Mouse (Mus musculus): ENCODE data around the gene Cfap157. TPM values are rescaled to one million over a fixed set of nuclear protein-coding genes. Genes with fewer than 3 reads are reported as not detected.
A peak's percentile ranks its signal among the peaks of the same experiment; 100 is the strongest.

The Cfap157 gene
- polyA plus RNA-seq, 1 experiment = 2.4 TPM

DNA sequence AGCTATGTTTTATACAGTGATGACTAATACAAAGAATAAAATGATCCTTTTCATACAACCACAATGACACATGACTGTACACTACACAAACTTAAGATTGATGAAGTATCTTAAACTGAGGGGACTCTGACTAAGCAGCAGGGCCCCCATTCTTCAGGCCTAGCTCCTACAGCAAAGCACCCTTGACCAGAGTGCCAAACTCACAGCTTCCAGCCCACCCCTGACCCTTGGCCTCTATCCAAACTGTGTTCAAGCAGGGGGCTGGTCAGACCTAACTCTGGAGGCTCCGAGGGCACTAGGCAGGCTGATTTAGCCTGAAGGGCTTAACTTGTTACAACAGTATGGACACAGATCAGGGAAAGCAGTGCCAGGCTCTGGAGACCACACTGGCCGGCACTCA, 4.4 kb upstream of the Cfap157 start:
- Histone ChIP-seq H3K4me1 (ENCODE audit: control insufficient read depth, insufficient read depth, low read length) (peaks cover 7% of the 10 kb centered on the region), H3K4me3 (replicated peaks; ENCODE audit: extremely low read depth, low read depth, low read length) (no peak overlapping the region)
- TF ChIP-seq POLR2A (IDR thresholded peaks at IDR 0.05; ENCODE audit: borderline replicate concordance, extremely low read depth, low read depth, low read length) (no peak), CTCF (IDR thresholded peaks at IDR 0.05; ENCODE audit: insufficient read depth, low read length) (no peak)
- WGBS = 55% methylated on average over 2 of the region's 2 CpGs
- DNase-seq = no peak

DNA sequence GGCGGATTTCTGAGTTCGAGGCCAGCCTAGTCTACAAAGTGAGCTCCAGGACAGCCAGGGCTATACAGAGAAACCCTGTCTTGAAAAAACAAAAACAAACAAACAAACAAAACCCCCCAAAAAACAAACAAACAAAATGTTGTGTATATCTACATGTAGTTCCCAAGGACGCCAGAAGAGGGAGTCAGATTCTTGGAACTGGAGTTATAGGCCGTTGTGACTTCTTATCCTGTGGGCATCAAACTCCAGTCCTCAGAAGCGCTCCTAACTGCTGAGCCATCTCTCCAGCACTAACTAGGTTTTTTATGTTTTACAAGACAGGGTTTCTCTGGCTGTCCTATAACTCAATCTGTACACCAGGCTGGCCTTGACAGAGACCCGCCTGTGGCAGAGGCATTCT, 2.9 kb upstream of the Cfap157 start:
- Histone ChIP-seq H3K4me1 (ENCODE audit: control insufficient read depth, insufficient read depth, low read length) (peaks cover 7% of the 10 kb centered on the region), H3K4me3 (replicated peaks; ENCODE audit: extremely low read depth, low read depth, low read length) (no peak overlapping the region)
- TF ChIP-seq POLR2A (IDR thresholded peaks at IDR 0.05; ENCODE audit: borderline replicate concordance, extremely low read depth, low read depth, low read length) (no peak), CTCF (IDR thresholded peaks at IDR 0.05; ENCODE audit: insufficient read depth, low read length) (no peak)
- 58% methylated on average over 6 of the region's 6 CpGs for WGBS
- no peak for DNase-seq

DNA sequence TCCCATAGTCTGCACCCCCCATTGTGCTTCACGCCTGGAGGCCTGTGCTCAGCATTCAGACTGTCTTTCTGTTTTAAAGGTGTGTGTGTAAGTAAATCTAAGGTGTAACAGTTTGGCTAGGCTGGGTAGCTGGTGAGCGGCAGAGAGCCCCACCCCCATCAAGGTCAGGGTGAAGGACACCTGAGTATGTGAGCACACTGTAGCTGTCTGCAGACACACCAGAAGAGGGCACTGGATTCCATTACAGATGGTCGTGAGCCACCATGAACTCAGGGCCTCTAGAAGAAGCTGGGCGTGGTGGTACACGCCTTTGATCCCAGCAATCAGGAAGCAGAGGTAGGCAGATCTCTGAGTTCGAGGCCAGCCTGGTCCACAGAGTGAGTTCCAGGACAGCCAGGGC, 2.5 kb downstream of the Cfap157 start:
- Histone ChIP-seq H3K4me3 (replicated peaks; ENCODE audit: extremely low read depth, low read depth, low read length) (no peak overlapping the region), H3K4me1 (ENCODE audit: control insufficient read depth, insufficient read depth, low read length) (peaks cover 4% of the 10 kb centered on the region)
- WGBS = 76% methylated on average over 6 of the region's 6 CpGs
- TF ChIP-seq POLR2A (IDR thresholded peaks at IDR 0.05; ENCODE audit: borderline replicate concordance, extremely low read depth, low read depth, low read length) (no peak), CTCF (IDR thresholded peaks at IDR 0.05; ENCODE audit: insufficient read depth, low read length) (no peak)
- no peak for DNase-seq

DNA sequence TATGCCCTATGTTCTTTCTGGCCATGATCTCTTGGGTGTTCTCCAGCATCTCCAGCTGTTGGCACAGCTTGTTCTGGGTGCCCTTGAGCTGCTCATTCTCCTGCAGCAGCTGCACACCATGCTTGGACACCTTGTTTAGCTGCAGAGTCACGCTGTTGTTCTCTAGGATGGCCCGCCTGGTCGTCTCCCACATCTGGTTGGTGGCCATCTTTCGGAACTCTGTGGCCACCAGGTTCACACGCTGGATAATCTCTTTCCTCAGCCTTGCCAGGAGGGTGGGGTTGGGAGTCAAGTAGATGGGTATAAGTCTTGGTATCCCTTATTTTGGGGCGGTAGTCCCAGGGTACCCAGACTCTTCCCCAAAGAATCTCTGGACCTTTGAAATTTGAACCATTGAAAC, 4.5 kb downstream of the Cfap157 start:
- 85% methylated on average over 6 of the region's 6 CpGs for WGBS
- no peak overlapping the region for H3K4me3 ChIP-seq (replicated peaks; ENCODE audit: extremely low read depth, low read depth, low read length)
- DNase-seq = no peak
- H3K4me1 ChIP-seq (ENCODE audit: control insufficient read depth, insufficient read depth, low read length) = peaks cover 4% of the 10 kb centered on the region
- TF ChIP-seq CTCF (IDR thresholded peaks at IDR 0.05; ENCODE audit: insufficient read depth, low read length) = no peak

GRCm38 (mm10) chr2:32779131-32779530, 5.1 kb downstream of the Cfap157 start:
- 11% methylated on average over 8 of the region's 8 CpGs for WGBS

GRCm38 (mm10) chr2:32778081-32778480, 6.1 kb downstream of the Cfap157 start:
- no peak for TF ChIP-seq POLR2A (IDR thresholded peaks at IDR 0.05; ENCODE audit: borderline replicate concordance, extremely low read depth, low read depth, low read length)
- TF ChIP-seq CTCF (IDR thresholded peaks at IDR 0.05; ENCODE audit: insufficient read depth, low read length) = no peak
- Histone ChIP-seq H3K4me1 (ENCODE audit: control insufficient read depth, insufficient read depth, low read length) (no peaks in the 10 kb centered on the region), H3K4me3 (replicated peaks; ENCODE audit: extremely low read depth, low read depth, low read length) (no peak overlapping the region)
- WGBS = 91% methylated on average over 6 of the region's 6 CpGs
- DNase-seq = no peak

More at GRCm38 (mm10) chr2:32779131-32779530, 5.1 kb downstream of the Cfap157 start:
- peak; percentile 66 for DNase-seq
- no peak for TF ChIP-seq POLR2A (IDR thresholded peaks at IDR 0.05; ENCODE audit: borderline replicate concordance, extremely low read depth, low read depth, low read length)
- peak; percentile 94 for TF ChIP-seq CTCF (IDR thresholded peaks at IDR 0.05; ENCODE audit: insufficient read depth, low read length)
- H3K4me1 ChIP-seq (ENCODE audit: control insufficient read depth, insufficient read depth, low read length) = peaks cover 3% of the 10 kb centered on the region
- H3K4me3 ChIP-seq (replicated peaks; ENCODE audit: extremely low read depth, low read depth, low read length) = no peak overlapping the region

DNA sequence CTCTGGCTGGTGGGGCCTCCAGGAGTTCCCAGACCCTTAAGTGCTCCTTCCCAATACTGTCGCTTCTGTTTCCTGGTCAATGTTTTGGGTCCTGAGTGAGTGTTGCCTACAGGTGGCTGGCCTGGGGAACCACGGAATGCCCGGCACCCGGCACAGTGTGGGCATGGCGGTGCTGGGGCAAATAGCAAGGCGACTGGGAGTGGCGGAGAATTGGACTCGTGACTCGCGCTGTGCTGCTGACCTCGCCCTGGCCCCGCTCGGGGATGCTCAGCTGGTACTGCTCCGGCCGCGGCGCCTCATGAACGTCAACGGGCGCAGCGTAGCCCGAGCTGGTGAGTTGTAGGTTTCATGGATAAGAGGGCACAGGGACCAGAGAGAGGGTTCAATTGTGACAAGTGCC, 8.0 kb downstream of the Cfap157 start:
- no peak for DNase-seq
- Histone ChIP-seq H3K4me1 (ENCODE audit: control insufficient read depth, insufficient read depth, low read length) (no peaks in the 10 kb centered on the region), H3K4me3 (replicated peaks; ENCODE audit: extremely low read depth, low read depth, low read length) (no peak overlapping the region)
- TF ChIP-seq CTCF (IDR thresholded peaks at IDR 0.05; ENCODE audit: insufficient read depth, low read length) (no peak), POLR2A (IDR thresholded peaks at IDR 0.05; ENCODE audit: borderline replicate concordance, extremely low read depth, low read depth, low read length) (no peak)
- WGBS = 29% methylated on average over 22 of the region's 22 CpGs

- Histone ChIP-seq H3K4me1 (ENCODE audit: control insufficient read depth, insufficient read depth, low read length) (no peaks in the 10 kb centered on the region), H3K4me3 (replicated peaks; ENCODE audit: extremely low read depth, low read depth, low read length) (peak within 1 kb of the TSS; percentile 72)
- under 1% methylated on average over 46 of the region's 46 CpGs for WGBS
- peak; percentile 99 for DNase-seq
- peak; percentile 36; the same call in 1 of the 2 replicates for TF ChIP-seq POLR2A (IDR thresholded peaks at IDR 0.05; ENCODE audit: borderline replicate concordance, extremely low read depth, low read depth, low read length)
- TF ChIP-seq CTCF (IDR thresholded peaks at IDR 0.05; ENCODE audit: insufficient read depth, low read length) = no peak
These were observed 8.7 kb downstream of the Cfap157 start, which contains the start of the genes Ttc16 and Ptrh1 for GRCm38 (mm10) chr2:32775359-32776074. TSS of gene Ttc16 (minus strand) at chr2:32775633. TSS of gene Ptrh1 (plus strand) at chr2:32775786.

DNA sequence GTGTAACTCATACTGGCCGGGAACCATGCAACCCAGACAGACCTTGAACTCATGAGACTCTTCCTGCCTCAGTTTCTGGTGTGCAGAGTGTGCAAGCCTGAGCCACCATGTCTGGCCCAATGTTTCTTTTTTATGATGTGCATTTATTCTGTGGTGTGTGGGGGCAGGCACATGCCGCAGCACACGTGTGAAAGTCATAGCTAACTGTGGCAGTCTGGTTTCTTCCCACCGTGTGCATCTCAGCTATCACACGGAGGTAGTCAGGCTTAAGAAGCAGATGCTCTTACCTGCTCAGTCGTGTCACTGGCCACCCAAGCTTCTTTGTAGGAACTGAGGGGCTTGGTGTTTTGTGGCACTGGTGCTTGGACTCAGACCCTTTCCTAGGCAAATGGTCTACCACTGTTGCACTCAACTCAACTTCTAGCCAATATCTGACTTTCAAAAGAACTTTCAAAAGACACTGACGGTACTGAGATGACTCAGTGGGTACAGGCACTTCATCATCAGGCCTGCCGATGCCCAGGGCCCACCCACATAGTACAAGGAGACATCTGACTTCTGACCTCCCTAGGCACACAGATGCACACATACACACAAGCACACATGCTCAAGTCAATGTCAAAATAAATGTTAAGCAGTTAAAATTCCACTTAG, 11.5 kb downstream of the Cfap157 start:
- 77% methylated on average over 8 of the region's 8 CpGs for WGBS
- no peak overlapping the region for H3K4me3 ChIP-seq (replicated peaks; ENCODE audit: extremely low read depth, low read depth, low read length)
- DNase-seq = no peak
- 0 out of 2 replicates have a peak, but pooled peaks cover 3% of the 10 kb centered on the region for H3K4me1 ChIP-seq (ENCODE audit: control insufficient read depth, insufficient read depth, low read length)
- no peak for TF ChIP-seq CTCF (IDR thresholded peaks at IDR 0.05; ENCODE audit: insufficient read depth, low read length)
- no peak for TF ChIP-seq POLR2A (IDR thresholded peaks at IDR 0.05; ENCODE audit: borderline replicate concordance, extremely low read depth, low read depth, low read length)

GRCm38 (mm10) chr2:32771886-32772285, 12.3 kb downstream of the Cfap157 start:
- WGBS = 35% methylated on average over 12 of the region's 12 CpGs
- Histone ChIP-seq H3K4me1 (ENCODE audit: control insufficient read depth, insufficient read depth, low read length) (0 out of 2 replicates have a peak, but pooled peaks cover 3% of the 10 kb centered on the region), H3K4me3 (replicated peaks; ENCODE audit: extremely low read depth, low read depth, low read length) (no peak overlapping the region)
- no peak for DNase-seq
- TF ChIP-seq CTCF (IDR thresholded peaks at IDR 0.05; ENCODE audit: insufficient read depth, low read length) (no peak), POLR2A (IDR thresholded peaks at IDR 0.05; ENCODE audit: borderline replicate concordance, extremely low read depth, low read depth, low read length) (no peak)
